Mouse (Mus musculus): ENCODE data around the gene Gtf2ird2. TPM values are rescaled to one million over a fixed set of nuclear protein-coding genes. Genes with fewer than 3 reads are reported as not detected.

Gene Gtf2ird2
- polyA plus RNA-seq, 2 experiments, result 7.9 to 14.8 TPM

- no peak for TF ChIP-seq POLR2A (IDR thresholded peaks at IDR 0.05; ENCODE audit: borderline replicate concordance, extremely low read depth, insufficient read depth, insufficient read length)
- WGBS, result 94% methylated on average over 2 of the region's 2 CpGs
Measured at GRCm38 (mm10) chr5:134258934-134259333, 75.1 kb downstream of the Gtf2ird2 start.

GRCm38 (mm10) chr5:134260001-134260636 is 76.3 kb downstream of the Gtf2ird2 start:
- Histone ChIP-seq H3K4me3 (replicated peaks; ENCODE audit: low read length) (no peak overlapping the region), H3K9me3 (ENCODE audit: control insufficient read depth, low read length) (no peaks in the 10 kb centered on the region), H3K27ac (replicated peaks; ENCODE audit: low read depth, low read length) (no peak overlapping the region), H3K27me3 (ENCODE audit: control insufficient read depth, insufficient read depth, low read length) (no peaks in the 10 kb centered on the region), H3K4me1 (ENCODE audit: control insufficient read depth, insufficient read depth, low read length) (no peaks in the 10 kb centered on the region), H3K9ac (ENCODE audit: low read depth, low read length, severe bottlenecking) (no peak overlapping the region), H3K36me3 (ENCODE audit: control insufficient read depth, insufficient read depth, low read length) (peaks cover 96% of the 10 kb centered on the region), H3K4me2 (replicated peaks; ENCODE audit: low read depth, low read length, severe bottlenecking) (no peak overlapping the region)
- ATAC-seq (ENCODE audit: low FRiP score, low read depth) (no peak), DNase-seq (ENCODE audit: low spot score) (no peak)
- 87% methylated on average over 9 of the region's 9 CpGs for WGBS
- no peak for TF ChIP-seq POLR2A (IDR thresholded peaks at IDR 0.05; ENCODE audit: borderline replicate concordance, extremely low read depth, insufficient read depth, insufficient read length)

More at GRCm38 (mm10) chr5:134258934-134259333, 75.1 kb downstream of the Gtf2ird2 start:
- H3K36me3 ChIP-seq (ENCODE audit: control insufficient read depth, insufficient read depth, low read length), result peaks cover 96% of the 10 kb centered on the region
- H3K4me2 ChIP-seq (replicated peaks; ENCODE audit: low read depth, low read length, severe bottlenecking), result no peak overlapping the region
- no peaks in the 10 kb centered on the region for H3K9me3 ChIP-seq (ENCODE audit: control insufficient read depth, low read length)
- no peak overlapping the region for H3K27ac ChIP-seq (replicated peaks; ENCODE audit: low read depth, low read length)
- H3K4me3 ChIP-seq (replicated peaks; ENCODE audit: low read length), result no peak overlapping the region
- ATAC-seq (ENCODE audit: low FRiP score, low read depth), result no peak
- DNase-seq (ENCODE audit: low spot score), result no peak
- no peak overlapping the region for H3K9ac ChIP-seq (ENCODE audit: low read depth, low read length, severe bottlenecking)
- no peaks in the 10 kb centered on the region for H3K27me3 ChIP-seq (ENCODE audit: control insufficient read depth, insufficient read depth, low read length)
- no peaks in the 10 kb centered on the region for H3K4me1 ChIP-seq (ENCODE audit: control insufficient read depth, insufficient read depth, low read length)

- no peak overlapping the region for H3K4me2 ChIP-seq (replicated peaks; ENCODE audit: low read depth, low read length, severe bottlenecking)
- TF ChIP-seq POLR2A (IDR thresholded peaks at IDR 0.05; ENCODE audit: borderline replicate concordance, extremely low read depth, insufficient read depth, insufficient read length), result no peak
- H3K4me3 ChIP-seq (replicated peaks; ENCODE audit: low read length), result no peak overlapping the region
- H3K4me1 ChIP-seq (ENCODE audit: control insufficient read depth, insufficient read depth, low read length), result no peaks in the 10 kb centered on the region
- peaks cover 98% of the 10 kb centered on the region for H3K36me3 ChIP-seq (ENCODE audit: control insufficient read depth, insufficient read depth, low read length)
- H3K9me3 ChIP-seq (ENCODE audit: control insufficient read depth, low read length), result no peaks in the 10 kb centered on the region
- H3K27ac ChIP-seq (replicated peaks; ENCODE audit: low read depth, low read length), result no peak overlapping the region
- H3K9ac ChIP-seq (ENCODE audit: low read depth, low read length, severe bottlenecking), result no peak overlapping the region
- DNase-seq (ENCODE audit: low spot score), result no peak
- no peak for ATAC-seq (ENCODE audit: low FRiP score, low read depth)
- no peaks in the 10 kb centered on the region for H3K27me3 ChIP-seq (ENCODE audit: control insufficient read depth, insufficient read depth, low read length)
- 81% methylated on average over 2 of the region's 2 CpGs for WGBS
Measured at GRCm38 (mm10) chr5:134265890-134266289, 82.1 kb downstream of the Gtf2ird2 start.

GRCm38 (mm10) chr5:134266404-134266803 is 82.6 kb downstream of the Gtf2ird2 start:
- Histone ChIP-seq H3K27me3 (ENCODE audit: control insufficient read depth, insufficient read depth, low read length) (no peaks in the 10 kb centered on the region), H3K4me1 (ENCODE audit: control insufficient read depth, insufficient read depth, low read length) (no peaks in the 10 kb centered on the region), H3K4me3 (replicated peaks; ENCODE audit: low read length) (no peak overlapping the region), H3K9ac (ENCODE audit: low read depth, low read length, severe bottlenecking) (no peak overlapping the region), H3K36me3 (ENCODE audit: control insufficient read depth, insufficient read depth, low read length) (peaks cover 98% of the 10 kb centered on the region), H3K27ac (replicated peaks; ENCODE audit: low read depth, low read length) (no peak overlapping the region), H3K4me2 (replicated peaks; ENCODE audit: low read depth, low read length, severe bottlenecking) (no peak overlapping the region), H3K9me3 (ENCODE audit: control insufficient read depth, low read length) (no peaks in the 10 kb centered on the region)
- DNase-seq (ENCODE audit: low spot score) (no peak), ATAC-seq (ENCODE audit: low FRiP score, low read depth) (no peak)
- TF ChIP-seq POLR2A (IDR thresholded peaks at IDR 0.05; ENCODE audit: borderline replicate concordance, extremely low read depth, insufficient read depth, insufficient read length), result no peak
- WGBS, result 89% methylated on average over 18 of the region's 18 CpGs

- Histone ChIP-seq H3K27me3 (ENCODE audit: control insufficient read depth, insufficient read depth, low read length) (no peaks in the 10 kb centered on the region), H3K4me1 (ENCODE audit: control insufficient read depth, insufficient read depth, low read length) (no peaks in the 10 kb centered on the region), H3K9ac (ENCODE audit: low read depth, low read length, severe bottlenecking) (no peak overlapping the region), H3K4me3 (replicated peaks; ENCODE audit: low read length) (no peak overlapping the region), H3K36me3 (ENCODE audit: control insufficient read depth, insufficient read depth, low read length) (peaks cover 98% of the 10 kb centered on the region), H3K27ac (replicated peaks; ENCODE audit: low read depth, low read length) (no peak overlapping the region), H3K9me3 (ENCODE audit: control insufficient read depth, low read length) (no peaks in the 10 kb centered on the region), H3K4me2 (replicated peaks; ENCODE audit: low read depth, low read length, severe bottlenecking) (no peak overlapping the region)
- ATAC-seq (ENCODE audit: low FRiP score, low read depth) (no peak), DNase-seq (ENCODE audit: low spot score) (no peak)
- TF ChIP-seq POLR2A (IDR thresholded peaks at IDR 0.05; ENCODE audit: borderline replicate concordance, extremely low read depth, insufficient read depth, insufficient read length), result no peak
- WGBS, result 95% methylated on average over 8 of the region's 8 CpGs
Measured at GRCm38 (mm10) chr5:134268751-134269150, 84.9 kb downstream of the Gtf2ird2 start.

Measured in limb, embryonic 14.5 days (tissue).